Mouse (Mus musculus) embryonic facial prominence, embryonic 12.5 days (tissue): Measurements from ENCODE around the gene Rnf187. TPM values are rescaled to one million over a fixed set of nuclear protein-coding genes. Genes with fewer than 3 reads are reported as not detected.
A peak's percentile ranks its signal among the peaks of the same experiment; 100 is the strongest.

Experiments
- ATAC-seq: fragments of 200-750 bp; cut with Nextera tagmentation; 2 replicates; pipeline ENCODE4 v1.8.0; 2017; ENCODE audit not compliant: insufficient number of reproducible peaks, insufficient read depth, low FRiP score, low TSS enrichment
- H3K27ac ChIP-seq: fragments of 300-500 bp; sonication (generic); 2 replicates; pipeline ENCODE4 v1.5.1; 2016; ENCODE audit warnings: mild to moderate bottlenecking
- H3K27me3 ChIP-seq: fragments of 300-500 bp; sonication (generic); 2 replicates; pipeline ENCODE4 v1.6.1; 2016; ENCODE audit warnings: mild to moderate bottlenecking, moderate library complexity
- H3K36me3 ChIP-seq: fragments of 300-500 bp; sonication (generic); 2 replicates; pipeline ENCODE4 v1.6.1; 2016; ENCODE audit warnings: mild to moderate bottlenecking
- H3K4me1 ChIP-seq: fragments of 300-500 bp; sonication (generic); 2 replicates; pipeline ENCODE4 v1.6.1; 2016
- H3K4me2 ChIP-seq: fragments of 300-500 bp; sonication (generic); replicated peaks from 2 replicates; pipeline ENCODE4 v1.6.1; 2016; ENCODE audit warnings: mild to moderate bottlenecking, moderate library complexity
- H3K4me3 ChIP-seq: fragments of 300-500 bp; sonication (generic); 2 replicates; pipeline ENCODE4 v1.5.1; 2016; ENCODE audit warnings: mild to moderate bottlenecking
- H3K9ac ChIP-seq: fragments of 300-500 bp; sonication (generic); 2 replicates; pipeline ENCODE4 v1.6.1; 2016; ENCODE audit warnings: mild to moderate bottlenecking, moderate library complexity
- H3K9me3 ChIP-seq: fragments of 300-500 bp; sonication (generic); 2 replicates; pipeline ENCODE4 v1.6.1; 2016; ENCODE audit warnings: mild to moderate bottlenecking, moderate library complexity
- WGBS: fragments of 180-500 bp; shearing (Covaris S2); methylation state at CpG from one replicate; pipeline ENCODE4 v1.1.7; 2016; 5-methylcytosine and 5-hydroxymethylcytosine counted together
- polyA plus RNA-seq: library from polyadenylated mRNA; unstranded; fragments of >200 nt; fragmentation: Nextera tagmentation; extraction: Ambion mirVana; gene quantifications from 2 replicates; pipeline ENCODE4 v1.2.1, GENCODE M21; 2016

The Rnf187 gene
- polyA plus RNA-seq, 1 experiment from 2014 or later = 366 TPM

GRCm38 (mm10) chr11:58931576-58931975 is 7.1 kb downstream of the Rnf187 start:
- no peak overlapping the region for H3K9ac ChIP-seq
- WGBS = 87% methylated on average over 4 of the region's 4 CpGs
- H3K9me3 ChIP-seq = no peaks in the 10 kb centered on the region
- H3K4me2 ChIP-seq = no peak overlapping the region
- H3K36me3 ChIP-seq = peaks cover 54% of the 10 kb centered on the region
- no peak overlapping the region for H3K4me3 ChIP-seq
- H3K27me3 ChIP-seq = no peaks in the 10 kb centered on the region
- ATAC-seq = no peak
- no peak overlapping the region for H3K27ac ChIP-seq
- peaks cover 6% of the 10 kb centered on the region; the same call in 1 of the 2 replicates for H3K4me1 ChIP-seq

- Histone ChIP-seq H3K4me2 (no peak overlapping the region), H3K27ac (no peak overlapping the region), H3K9me3 (no peaks in the 10 kb centered on the region), H3K36me3 (peaks cover 42% of the 10 kb centered on the region), H3K27me3 (no peaks in the 10 kb centered on the region), H3K4me3 (no peak overlapping the region), H3K9ac (no peak overlapping the region), H3K4me1 (0 out of 2 replicates have a peak, but pooled peaks cover 5% of the 10 kb centered on the region)
- 89% methylated on average over 3 of the region's 3 CpGs for WGBS
- no peak for ATAC-seq
Observed at GRCm38 (mm10) chr11:58930254-58930653, 8.5 kb downstream of the Rnf187 start.

GRCm38 (mm10) chr11:58929641-58930040 is 9.1 kb downstream of the Rnf187 start:
- H3K9ac ChIP-seq = no peak overlapping the region
- H3K36me3 ChIP-seq = peaks cover 39% of the 10 kb centered on the region
- H3K27me3 ChIP-seq = no peaks in the 10 kb centered on the region
- H3K9me3 ChIP-seq = no peaks in the 10 kb centered on the region
- no peak overlapping the region for H3K4me3 ChIP-seq
- H3K4me2 ChIP-seq = no peak overlapping the region
- H3K4me1 ChIP-seq = 0 out of 2 replicates have a peak, but pooled peaks cover 5% of the 10 kb centered on the region
- WGBS = 55% methylated on average over 3 of the region's 3 CpGs
- no peak overlapping the region for H3K27ac ChIP-seq
- no peak for ATAC-seq

GRCm38 (mm10) chr11:58929055-58929454 is 9.7 kb downstream of the Rnf187 start:
- Histone ChIP-seq H3K4me2 (no peak overlapping the region), H3K36me3 (peaks cover 33% of the 10 kb centered on the region), H3K4me1 (0 out of 2 replicates have a peak, but pooled peaks cover 5% of the 10 kb centered on the region), H3K4me3 (no peak overlapping the region), H3K9me3 (no peaks in the 10 kb centered on the region), H3K9ac (no peak overlapping the region), H3K27ac (no peak overlapping the region), H3K27me3 (no peaks in the 10 kb centered on the region)
- no peak for ATAC-seq
- 86% methylated on average over 4 of the region's 4 CpGs for WGBS

- ATAC-seq = no peak
- Histone ChIP-seq H3K27me3 (no peaks in the 10 kb centered on the region), H3K4me1 (0 out of 2 replicates have a peak, but pooled peaks cover 5% of the 10 kb centered on the region), H3K27ac (0 out of 2 replicates have a peak overlapping the region, but pooled peaks have one; percentile 17), H3K36me3 (peaks cover 22% of the 10 kb centered on the region), H3K4me3 (no peak overlapping the region), H3K9ac (no peak overlapping the region), H3K9me3 (no peaks in the 10 kb centered on the region), H3K4me2 (peak overlapping the region; percentile 30)
- 33% methylated on average over 20 of the region's 20 CpGs for WGBS
Observed at GRCm38 (mm10) chr11:58927790-58928651, 10.7 kb downstream of the Rnf187 start.

GRCm38 (mm10) chr11:58927053-58927452 is 11.7 kb downstream of the Rnf187 start:
- no peak for ATAC-seq
- H3K9ac ChIP-seq = no peak overlapping the region
- peaks cover 13% of the 10 kb centered on the region for H3K36me3 ChIP-seq
- H3K4me1 ChIP-seq = 0 out of 2 replicates have a peak, but pooled peaks cover 5% of the 10 kb centered on the region
- no peak overlapping the region for H3K27ac ChIP-seq
- no peaks in the 10 kb centered on the region for H3K9me3 ChIP-seq
- WGBS = 59% methylated on average over 2 of the region's 2 CpGs
- no peak overlapping the region for H3K4me3 ChIP-seq
- H3K4me2 ChIP-seq = no peak overlapping the region
- no peaks in the 10 kb centered on the region for H3K27me3 ChIP-seq

GRCm38 (mm10) chr11:58926651-58927050 is 12.1 kb downstream of the Rnf187 start:
- Histone ChIP-seq H3K9ac (no peak overlapping the region), H3K4me3 (no peak overlapping the region), H3K27ac (no peak overlapping the region), H3K27me3 (no peaks in the 10 kb centered on the region), H3K9me3 (no peaks in the 10 kb centered on the region), H3K4me1 (0 out of 2 replicates have a peak, but pooled peaks cover 5% of the 10 kb centered on the region), H3K4me2 (no peak overlapping the region), H3K36me3 (peaks cover 9% of the 10 kb centered on the region)
- WGBS = 57% methylated on average over 2 of the region's 3 CpGs
- ATAC-seq = no peak

- no peak overlapping the region for H3K27ac ChIP-seq
- no peak for ATAC-seq
- H3K9me3 ChIP-seq = no peaks in the 10 kb centered on the region
- H3K4me2 ChIP-seq = no peak overlapping the region
- no peaks in the 10 kb centered on the region for H3K36me3 ChIP-seq
- no peak overlapping the region for H3K4me3 ChIP-seq
- H3K27me3 ChIP-seq = no peaks in the 10 kb centered on the region
- 83% methylated on average over 9 of the region's 9 CpGs for WGBS
- H3K4me1 ChIP-seq = no peaks in the 10 kb centered on the region
- H3K9ac ChIP-seq = no peak overlapping the region
Observed at GRCm38 (mm10) chr11:58922420-58922819, 16.3 kb downstream of the Rnf187 start.

- Histone ChIP-seq H3K36me3 (no peaks in the 10 kb centered on the region), H3K9ac (no peak overlapping the region), H3K27ac (no peak overlapping the region), H3K9me3 (no peaks in the 10 kb centered on the region), H3K4me1 (no peaks in the 10 kb centered on the region), H3K4me2 (no peak overlapping the region), H3K4me3 (no peak overlapping the region), H3K27me3 (no peaks in the 10 kb centered on the region)
- no peak for ATAC-seq
- 71% methylated on average over 5 of the region's 5 CpGs for WGBS
Observed at GRCm38 (mm10) chr11:58918759-58919158, 20.0 kb downstream of the Rnf187 start.

- Histone ChIP-seq H3K27ac (no peak within 1 kb of the TSS), H3K27me3 (no peaks in the 10 kb centered on the region), H3K9me3 (no peaks in the 10 kb centered on the region), H3K36me3 (no peaks in the 10 kb centered on the region), H3K9ac (no peak within 1 kb of the TSS), H3K4me2 (no peak within 1 kb of the TSS), H3K4me1 (no peaks in the 10 kb centered on the region), H3K4me3 (no peak within 1 kb of the TSS)
- no peak for ATAC-seq
- WGBS = 75% methylated on average over 12 of the region's 12 CpGs
Observed at GRCm38 (mm10) chr11:58917745-58918366, 20.9 kb downstream of the Rnf187 start, which contains the start of gene Btnl10. Gene Btnl10 (plus strand): TSS chr11:58917908.

GRCm38 (mm10) chr11:58916879-58917744 is 21.6 kb downstream of the Rnf187 start:
- no peak overlapping the region for H3K4me3 ChIP-seq
- no peaks in the 10 kb centered on the region for H3K27me3 ChIP-seq
- no peaks in the 10 kb centered on the region for H3K4me1 ChIP-seq
- no peak for ATAC-seq
- no peak overlapping the region for H3K27ac ChIP-seq
- H3K9ac ChIP-seq = no peak overlapping the region
- WGBS = 56% methylated on average over 14 of the region's 14 CpGs
- H3K9me3 ChIP-seq = no peaks in the 10 kb centered on the region
- H3K4me2 ChIP-seq = no peak overlapping the region
- no peaks in the 10 kb centered on the region for H3K36me3 ChIP-seq
